Mouse (Mus musculus) cortical plate, adult 2 months (tissue): ENCODE data around the gene Pld5.

Experiments
- CTCF ChIP-seq: fragments of 200-500 bp; IDR thresholded peaks from 2 replicates; pipeline ENCODE4 v1.5.1; 2011; ENCODE audit warnings: mild to moderate bottlenecking, control low read depth, low read length; ENCODE audit not compliant: insufficient read depth; ENCODE audit errors: extremely low read depth
- POLR2A ChIP-seq: fragments of 200-500 bp; IDR thresholded peaks from 2 replicates; pipeline ENCODE4 v1.6.1; 2011; ENCODE audit warnings: mild to moderate bottlenecking, low read length, control low read depth; ENCODE audit not compliant: insufficient read depth; ENCODE audit errors: extremely low read depth

DNA sequence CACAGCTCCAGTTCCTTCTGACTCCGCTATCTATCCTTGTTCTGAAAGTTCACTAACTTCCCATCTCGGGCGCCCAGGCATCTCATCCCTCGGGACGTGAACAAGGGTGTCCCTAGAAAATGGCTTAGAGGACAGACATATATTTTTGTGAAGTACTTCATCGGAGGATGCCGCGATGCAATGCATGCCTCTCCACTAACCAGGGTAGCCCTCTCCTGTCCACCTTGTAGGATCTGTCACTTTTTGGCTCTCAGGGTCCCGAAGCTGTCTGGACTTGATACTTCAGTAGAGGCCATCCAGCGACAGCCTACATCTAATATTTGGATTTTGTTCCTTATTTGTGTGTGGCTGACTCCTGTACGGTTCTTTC lies 484 bp upstream of the Pld5 start:
- TF ChIP-seq CTCF (no peak), POLR2A (no peak)
